Mouse (Mus musculus) B cell, adult 67 days (primary cell): Measurements from ENCODE around the gene Cenpi. TPM values are rescaled to one million over a fixed set of nuclear protein-coding genes. Genes with fewer than 3 reads are reported as not detected.

Source experiments
- total RNA-seq, 2 experiments: library from RNA; stranded (reverse); gene quantifications; 4 replicates each; pipeline ENCODE4 v1.2.4; 2023

The Cenpi gene
- 1 to 10 TPM; 3.6 to 3.7 TPM for total RNA-seq

DNA sequence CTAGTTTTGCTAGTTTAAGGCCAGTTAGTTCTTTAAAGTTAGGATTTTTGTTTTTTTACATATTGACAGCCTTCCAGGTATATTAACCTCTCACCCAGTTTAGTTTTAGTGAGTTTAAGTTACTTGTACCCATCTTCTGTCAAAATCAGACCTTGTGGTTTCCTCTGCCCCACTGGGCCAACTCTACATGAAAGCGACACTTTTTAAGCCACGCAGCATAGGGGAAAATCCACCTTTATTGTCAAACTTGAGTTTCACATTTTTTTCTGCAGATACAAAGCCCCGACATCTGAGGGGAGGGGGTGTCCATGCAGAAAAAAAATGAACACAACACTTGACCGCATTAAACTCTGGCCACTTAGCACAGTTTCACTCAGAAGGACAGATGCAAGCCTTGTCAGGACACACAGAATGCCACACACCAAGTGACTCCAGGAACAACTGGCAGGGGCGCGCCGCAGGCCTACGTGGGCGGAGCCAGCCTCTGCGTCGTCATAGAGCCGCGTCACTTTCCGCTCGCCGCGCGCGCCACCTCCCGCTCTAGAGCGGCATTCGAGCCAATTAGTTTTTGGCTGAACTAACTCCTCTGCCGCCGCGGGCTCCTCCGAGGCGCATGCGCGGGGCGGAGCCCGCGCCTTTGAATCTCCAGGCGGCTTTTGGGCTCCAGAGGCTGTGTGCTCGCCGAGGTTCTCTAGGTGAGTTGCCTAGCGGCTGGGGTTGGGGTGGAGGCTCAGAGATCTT, at the start of gene Cenpi:
Gene Cenpi, plus strand, starts transcription at position 551 of the 741 bp plus-strand sequence.

DNA sequence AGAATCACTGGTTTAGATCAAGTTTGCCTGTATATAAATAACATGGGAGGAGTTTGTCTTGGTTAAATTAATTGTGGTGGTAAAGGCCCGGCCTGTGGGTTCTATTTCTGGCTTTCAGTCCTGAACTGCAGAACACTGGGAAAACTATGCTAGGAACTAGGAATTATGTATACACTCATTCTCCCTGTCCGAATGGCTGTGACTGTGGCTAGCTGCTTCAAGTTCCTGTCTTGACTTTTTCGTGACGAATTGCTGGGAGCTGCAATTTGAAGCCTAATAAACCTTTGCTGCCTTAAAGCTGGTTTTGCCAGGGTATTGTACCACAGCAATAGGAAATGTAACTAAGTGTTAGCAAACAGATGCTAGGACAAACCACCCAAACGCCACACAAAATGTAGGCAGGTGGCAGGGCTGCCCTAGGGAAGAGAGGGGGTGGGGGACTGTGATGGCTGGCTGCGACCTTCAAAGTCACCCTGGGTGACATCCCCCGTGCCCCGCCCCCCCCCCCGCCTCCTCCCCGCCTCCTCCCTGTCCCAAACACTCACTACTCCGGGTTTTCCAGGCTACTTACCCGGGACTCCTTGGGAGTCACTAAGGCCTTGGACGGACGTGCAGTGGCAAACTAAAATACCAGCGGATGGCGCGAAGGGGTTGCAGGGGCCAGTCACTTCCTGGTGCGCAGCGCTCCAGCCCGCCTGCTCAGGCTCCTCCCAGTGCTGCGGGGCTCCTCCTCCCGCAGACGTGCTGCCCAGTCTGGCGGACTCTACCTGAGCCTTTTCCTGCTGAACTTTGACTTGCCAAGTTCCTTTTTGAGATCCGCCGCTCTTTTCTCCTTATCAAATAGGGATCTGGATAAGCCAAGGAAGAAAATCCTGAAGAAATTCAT, 31.4 kb upstream of the Cenpi start, which contains the start of gene Trmt2b:
Gene Trmt2b, minus strand, starts transcription at position 710 of the 886 bp plus-strand sequence.

DNA sequence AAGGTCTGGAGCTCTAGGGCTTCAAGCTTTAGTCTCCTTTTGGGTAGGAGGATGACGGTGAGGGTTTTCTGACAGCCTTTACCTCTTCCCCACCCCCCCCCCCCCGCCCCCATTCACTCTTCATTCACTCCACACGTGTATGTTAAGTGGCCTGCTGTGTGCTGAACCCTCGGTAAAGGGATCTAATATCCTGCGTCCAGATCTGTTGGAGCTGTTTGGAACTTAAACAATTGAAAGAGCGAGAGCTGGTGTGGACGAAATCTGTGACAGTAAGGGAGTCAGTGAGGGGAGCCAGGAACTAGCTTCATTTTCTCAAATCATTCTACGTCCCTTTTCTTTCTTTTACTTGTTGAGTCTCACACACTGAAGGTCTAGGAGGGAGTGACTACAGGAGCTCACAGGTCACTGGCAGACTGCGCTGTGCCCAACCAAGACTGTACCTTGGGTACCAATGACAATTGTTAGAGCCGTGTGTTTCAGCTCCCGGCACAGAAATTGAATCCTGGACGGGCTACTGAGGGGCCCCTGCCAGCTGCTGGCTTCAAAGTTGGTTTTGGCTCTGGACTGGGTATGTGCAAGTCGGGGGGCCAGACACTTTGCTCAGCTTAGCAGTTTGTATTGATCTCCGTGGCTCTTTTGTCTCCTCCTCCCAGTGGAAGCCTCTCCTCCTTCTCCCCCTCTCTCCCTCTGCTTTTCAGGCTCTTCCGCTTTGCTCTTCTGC, 96.1 kb downstream of the Cenpi start, which contains the start of gene Drp2:
Gene Drp2, plus strand, starts transcription at position 689 of the 721 bp plus-strand sequence.

Other genes with a start within 250 kb of the Cenpi start
- gene Cstf2, start 248.9 kb upstream of the Cenpi start, total RNA-seq: 10 to 100 TPM; 50.4 to 50.7 TPM
- 10 to 100 TPM; 32.6 to 35.6 TPM for gene Xkrx, start 146.0 kb upstream of the Cenpi start, total RNA-seq
- gene Arl13a, start 120.6 kb upstream of the Cenpi start, total RNA-seq: not detected
- 1 to 10 TPM; 1.5 to 2.6 TPM for gene Nox1, start 86.1 kb upstream of the Cenpi start, total RNA-seq
- 10 to 100 TPM; 36.0 to 41.6 TPM for gene Trmt2b, start 31.1 kb upstream of the Cenpi start, total RNA-seq
- not detected for gene Tmem35a, start 12.9 kb upstream of the Cenpi start, total RNA-seq
- not detected for gene Drp2, start 96.5 kb downstream of the Cenpi start, total RNA-seq
- not detected for gene Taf7l, start 168.4 kb downstream of the Cenpi start, total RNA-seq
- gene Timm8a1, start 233.8 kb downstream of the Cenpi start, total RNA-seq: 10 to 100 TPM; 19.4 to 20.6 TPM